Mouse (Mus musculus) layer of hippocampus, adult 9-11 months (tissue): ENCODE measurements around the gene Rps6ka3.

Source experiments
- DNase-seq: peaks from one replicate; pipeline ENCODE4 v3.0.0; 2022

Rps6ka3 gene

GRCm38 (mm10) chrX:159364506-159364905 is 154.4 kb downstream of the Rps6ka3 start:
- no peak for DNase-seq

DNA sequence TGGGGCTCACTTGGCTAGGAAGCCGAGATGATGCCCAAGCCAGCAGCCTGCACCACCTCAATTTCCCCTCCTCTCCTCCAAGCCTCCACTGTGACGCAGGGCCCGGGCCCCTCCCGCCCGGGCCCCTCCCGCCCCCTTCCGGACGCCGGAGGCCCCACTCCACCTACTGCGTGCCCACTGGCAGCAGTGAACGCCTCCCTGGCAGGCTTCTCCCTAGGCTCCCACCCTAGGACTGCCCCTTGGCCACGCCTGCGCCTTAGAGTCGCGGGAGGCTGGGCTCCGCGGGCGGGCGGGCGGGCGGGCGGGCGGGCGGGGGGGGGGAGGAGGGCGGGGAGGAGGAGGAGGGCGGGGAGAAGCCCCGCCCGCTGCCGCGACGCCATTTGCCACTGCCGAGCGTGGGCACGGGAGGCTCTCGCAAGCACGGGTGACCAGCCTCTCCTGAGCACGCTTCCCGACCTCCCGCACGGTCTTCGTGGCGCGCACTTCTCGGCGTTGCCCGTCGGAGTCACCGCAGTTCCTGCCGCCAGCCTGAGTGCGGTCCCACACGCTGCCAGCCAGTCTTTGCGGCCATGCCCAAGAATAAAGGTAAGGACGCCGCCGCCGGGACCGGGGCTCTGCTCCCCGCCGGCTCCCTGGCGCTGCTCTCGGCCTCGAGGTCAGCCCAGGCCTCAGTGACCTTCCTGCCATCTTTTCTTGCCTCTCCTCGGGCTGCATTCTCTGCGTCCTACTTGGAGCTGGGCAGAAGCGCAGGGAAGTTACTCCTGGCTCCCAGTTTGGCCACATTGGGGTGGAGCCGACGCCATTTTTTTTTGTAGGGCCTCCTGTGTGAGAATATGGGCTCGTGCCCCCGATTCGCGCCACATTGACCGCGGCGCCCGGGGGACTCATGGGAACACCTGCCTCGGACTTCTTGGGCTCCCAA is 162.0 kb downstream of the Rps6ka3 start, which contains the start of gene Eif1ax:
TSS of gene Eif1ax (plus strand) at position 348 of the 922 bp plus-strand sequence.
- DNase-seq, result peak; percentile 69

- DNase-seq, result no peak
Observed at GRCm38 (mm10) chrX:159372753-159373144, 162.6 kb downstream of the Rps6ka3 start.

DNA sequence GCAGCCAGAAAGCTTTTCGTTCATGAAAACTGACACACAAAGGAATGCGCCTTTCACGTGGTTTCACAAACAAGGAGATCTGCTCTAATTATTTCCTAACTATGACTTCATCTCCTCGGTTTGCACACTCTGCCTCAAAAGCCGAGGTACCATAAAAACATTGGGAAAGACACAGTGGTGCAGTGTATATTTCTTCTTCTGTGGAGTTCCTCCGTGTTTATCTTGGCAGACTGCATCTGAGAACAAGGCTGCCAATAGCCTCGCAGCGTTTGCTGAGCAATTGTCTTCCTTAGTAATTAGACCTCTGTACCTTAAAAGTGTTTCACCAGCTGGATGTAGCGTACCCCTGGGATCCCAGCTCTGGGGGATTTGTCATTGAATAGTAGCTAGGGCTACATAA is 177.0 kb downstream of the Rps6ka3 start:
- DNase-seq, result no peak

DNA sequence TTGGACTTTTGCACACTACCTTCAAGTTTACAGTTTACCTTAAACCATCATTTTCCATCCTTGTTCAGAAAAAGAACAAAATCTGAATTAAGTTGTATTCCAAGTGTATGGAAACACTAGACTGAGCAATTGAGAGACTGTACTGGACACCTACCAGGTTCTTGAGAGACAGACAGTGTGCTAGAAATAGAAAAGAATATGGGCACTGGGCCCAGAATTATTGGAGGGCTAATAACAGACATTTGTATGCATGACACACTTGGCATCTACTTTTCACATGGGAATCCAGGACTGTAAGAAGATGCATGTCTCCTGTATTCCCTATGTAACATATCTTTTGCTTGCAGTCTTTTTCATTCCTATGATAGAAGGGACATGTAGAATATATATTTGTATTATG is 178.8 kb downstream of the Rps6ka3 start:
- no peak for DNase-seq

GRCm38 (mm10) chrX:159390347-159390962 is 180.3 kb downstream of the Rps6ka3 start:
- DNase-seq, result no peak

GRCm38 (mm10) chrX:159391239-159391638 is 181.1 kb downstream of the Rps6ka3 start:
- no peak for DNase-seq

DNA sequence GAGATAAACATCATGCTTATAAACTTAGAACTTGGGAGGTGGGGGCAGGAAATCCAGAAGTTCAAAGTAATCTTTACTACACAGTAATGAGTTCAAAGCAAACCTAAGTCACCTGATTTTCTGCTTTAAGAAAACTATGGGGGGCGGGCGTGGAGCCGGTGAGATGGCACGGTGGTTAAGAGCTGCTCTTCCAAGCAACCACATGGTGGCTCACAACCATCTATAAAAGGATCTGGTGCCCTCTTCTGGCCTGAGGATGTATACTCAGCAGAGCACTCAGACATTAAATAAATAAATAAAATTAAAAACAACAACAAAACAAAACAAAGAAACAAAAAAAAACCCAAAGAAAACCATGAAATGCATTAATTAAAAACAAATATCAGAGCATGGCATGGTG is 199.1 kb downstream of the Rps6ka3 start:
- DNase-seq, result peak; percentile 8

GRCm38 (mm10) chrX:159414130-159414828 is 204.2 kb downstream of the Rps6ka3 start, which contains the start of gene Map7d2:
Gene Map7d2 (plus strand): TSS chrX:159414572.
- DNase-seq, result peak; percentile 66

DNA sequence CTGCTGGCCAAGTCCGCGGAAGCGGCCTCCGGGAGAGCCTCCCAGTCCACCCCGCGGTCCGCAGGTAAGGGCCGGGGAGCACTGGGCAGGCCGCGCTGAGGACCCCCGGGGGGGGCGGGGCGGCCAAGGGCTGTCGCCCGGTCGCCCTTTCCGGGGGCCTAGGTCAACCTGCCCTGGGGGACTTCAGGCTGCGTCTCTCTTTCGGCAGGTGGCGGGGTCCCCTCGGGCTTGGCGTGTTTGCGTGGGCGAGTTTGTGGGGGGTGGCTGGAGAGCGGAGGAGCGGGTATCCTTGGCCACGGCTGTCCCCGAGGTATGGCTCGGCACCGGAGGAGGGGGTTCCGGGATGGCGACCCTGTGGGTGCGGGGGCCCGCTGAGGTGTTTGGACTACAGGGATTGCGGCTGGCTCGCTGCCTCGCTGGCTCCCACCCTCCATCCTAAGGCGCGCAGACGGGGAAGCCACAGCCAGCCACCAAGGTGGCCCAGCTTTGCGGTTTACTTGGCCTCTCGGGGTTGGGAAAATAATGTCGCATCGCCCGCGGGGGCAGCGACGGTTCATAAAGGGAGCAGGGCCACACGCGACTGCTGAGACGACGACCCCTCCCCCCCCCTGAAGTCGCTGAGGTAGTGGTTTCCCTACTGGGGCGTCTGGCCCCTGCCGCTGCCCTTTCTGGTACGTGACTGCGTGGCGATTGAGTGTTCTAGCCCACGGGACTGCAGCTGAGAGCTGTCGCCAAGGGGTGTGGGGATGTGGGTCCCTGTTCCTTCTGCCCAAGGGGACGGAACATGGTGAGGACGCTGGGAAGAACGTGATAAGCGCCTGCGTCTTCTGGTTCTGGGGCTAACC is 204.9 kb downstream of the Rps6ka3 start:
- DNase-seq, result peak; percentile 4
